Mouse (Mus musculus): Measurements from ENCODE around the gene Fbxo6.
"Not testable (repeated sequence)": the region's sequence is repeated elsewhere in the genome, so short reads cannot be mapped to it uniquely, and the experiment has no call there.

The Fbxo6 gene

GRCm38 (mm10) chr4:148151267-148152168, at the start of gene Fbxo6:
TSS of gene Fbxo6 (minus strand) at chr4:148152140.
- DNase-seq (ENCODE audit: low read depth, low spot score) = peak; percentile 80

GRCm38 (mm10) chr4:148198721-148199120, 46.8 kb upstream of the Fbxo6 start:
- no peak for DNase-seq (ENCODE audit: low read depth, low spot score)

- DNase-seq (ENCODE audit: low read depth, low spot score) = no peak
Measured at GRCm38 (mm10) chr4:148194400-148194799, 42.5 kb upstream of the Fbxo6 start.

- no peak for DNase-seq (ENCODE audit: low read depth, low spot score)
Measured at GRCm38 (mm10) chr4:148192707-148193245, 40.8 kb upstream of the Fbxo6 start.

DNA sequence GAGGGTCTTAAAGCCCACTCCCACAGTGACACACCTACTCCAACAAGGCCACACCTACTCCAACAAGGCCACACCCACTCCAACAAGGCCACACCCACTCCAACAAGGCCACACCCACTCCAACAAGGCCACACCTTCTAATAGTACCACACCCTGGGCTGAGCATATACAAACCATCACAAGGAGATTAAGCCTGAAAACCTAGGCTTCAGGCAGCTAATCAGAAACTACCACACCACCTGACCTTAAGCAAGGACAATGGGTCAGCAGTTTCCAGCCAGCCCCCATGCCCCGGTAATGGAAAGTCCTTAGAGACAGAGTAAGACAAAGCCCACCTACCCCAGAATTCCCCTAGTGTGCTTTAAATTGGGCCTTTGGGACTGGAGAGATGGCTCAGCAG, 36.8 kb upstream of the Fbxo6 start:
- DNase-seq (ENCODE audit: low read depth, low spot score) = not testable (repeated sequence)

DNA sequence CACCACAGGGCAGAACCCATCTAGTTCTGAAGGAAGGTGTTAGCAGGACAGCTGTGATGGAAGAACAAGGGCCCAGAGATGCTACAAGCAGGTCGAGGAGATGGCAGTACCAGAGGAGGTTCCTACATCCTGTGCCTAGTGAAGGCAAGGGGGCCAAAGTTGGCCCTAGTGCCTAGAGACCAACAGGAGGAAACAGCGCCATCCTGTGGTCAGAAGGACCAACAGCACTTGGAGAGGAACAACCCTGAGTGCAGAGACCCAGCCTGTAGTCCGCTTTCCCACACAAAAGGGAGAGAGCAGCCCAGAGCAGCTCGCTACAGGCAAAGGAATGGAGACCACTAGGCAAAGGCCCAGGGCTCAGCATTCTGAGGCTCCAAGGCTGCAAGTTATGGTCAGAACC, 33.9 kb upstream of the Fbxo6 start:
- DNase-seq (ENCODE audit: low read depth, low spot score) = no peak

DNA sequence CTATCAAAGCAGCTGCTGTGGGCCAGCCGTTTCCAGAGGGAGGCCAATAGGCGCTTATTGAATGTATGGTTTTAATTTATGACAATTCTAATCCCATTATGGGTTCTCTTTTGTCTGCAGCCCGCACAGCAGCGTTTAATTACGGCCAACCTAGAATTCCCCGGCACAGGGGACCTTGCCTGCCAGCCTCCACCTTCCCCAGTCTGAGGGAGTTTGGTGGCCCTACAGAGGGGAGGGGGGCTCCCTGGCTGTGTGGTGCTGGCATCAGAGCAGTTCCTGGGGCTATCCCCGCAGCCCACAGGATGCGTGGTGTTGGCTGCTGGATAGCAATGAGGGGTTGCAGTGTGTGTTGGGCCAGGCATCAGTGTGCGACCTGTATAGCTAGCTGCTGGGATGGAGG, 32.6 kb upstream of the Fbxo6 start:
- DNase-seq (ENCODE audit: low read depth, low spot score) = no peak

DNA sequence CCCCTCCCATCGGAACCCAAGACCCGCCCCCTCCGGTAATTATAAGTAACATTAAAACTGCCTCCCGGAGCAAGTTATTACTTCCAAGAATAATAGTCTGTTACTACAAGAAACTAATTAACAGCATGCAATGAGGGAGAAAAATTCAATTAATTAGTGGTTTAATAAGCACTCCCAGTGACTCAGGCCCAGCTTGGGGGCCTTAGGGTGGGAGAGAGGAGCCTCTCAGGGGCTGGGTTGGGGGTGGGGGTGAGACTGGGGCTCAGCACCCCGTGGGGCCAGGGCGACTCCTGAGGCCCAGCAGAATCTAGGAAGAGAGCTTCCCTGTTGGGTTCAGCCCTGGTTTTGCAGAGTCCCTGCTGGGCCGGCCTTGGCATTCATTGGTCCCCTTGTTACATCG, 30.4 kb upstream of the Fbxo6 start:
- DNase-seq (ENCODE audit: low read depth, low spot score) = no peak

- no peak for DNase-seq (ENCODE audit: low read depth, low spot score)
Measured at GRCm38 (mm10) chr4:148181483-148181882, 29.5 kb upstream of the Fbxo6 start.

GRCm38 (mm10) chr4:148177716-148178115, 25.8 kb upstream of the Fbxo6 start:
- no peak for DNase-seq (ENCODE audit: low read depth, low spot score)

DNA sequence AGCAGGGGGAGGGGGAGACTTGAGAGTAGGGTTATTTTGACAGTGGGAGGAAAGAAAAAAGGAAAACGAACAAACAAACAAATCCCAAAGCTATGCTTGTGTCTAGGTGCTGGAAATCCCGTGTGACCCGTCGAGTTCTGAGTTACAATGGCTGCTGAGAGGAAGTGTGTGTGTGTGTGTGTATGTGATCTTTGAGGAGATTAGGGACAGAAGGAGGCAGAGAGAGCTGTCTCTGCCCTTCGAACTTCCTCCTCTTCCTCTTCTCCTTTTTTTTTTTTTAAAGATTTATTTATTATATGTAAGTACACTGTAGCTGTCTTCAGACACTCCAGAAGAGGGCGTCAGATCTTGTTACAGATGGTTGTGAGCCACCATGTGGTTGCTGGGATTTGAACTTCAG, 24.7 kb upstream of the Fbxo6 start:
- DNase-seq (ENCODE audit: low read depth, low spot score) = not testable (repeated sequence)

DNA sequence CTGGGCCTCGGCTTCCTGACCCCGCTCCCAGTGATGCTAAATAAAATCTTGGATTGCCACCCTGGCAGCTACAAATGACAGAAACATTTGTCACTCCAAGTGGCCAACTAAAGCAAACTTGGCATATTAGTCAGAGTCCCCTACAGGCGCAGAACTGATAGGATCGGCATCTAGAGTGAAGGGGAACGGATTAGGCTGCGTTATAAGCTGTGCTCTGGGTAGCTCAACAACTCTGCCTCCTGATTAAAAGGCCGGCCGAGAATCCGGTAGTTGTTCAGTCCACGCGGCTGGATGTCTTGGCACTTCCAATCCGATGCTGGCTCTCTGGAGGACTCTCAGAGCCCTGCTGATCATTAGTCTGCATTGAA, 22.5 kb upstream of the Fbxo6 start:
- no peak for DNase-seq (ENCODE audit: low read depth, low spot score)

DNA sequence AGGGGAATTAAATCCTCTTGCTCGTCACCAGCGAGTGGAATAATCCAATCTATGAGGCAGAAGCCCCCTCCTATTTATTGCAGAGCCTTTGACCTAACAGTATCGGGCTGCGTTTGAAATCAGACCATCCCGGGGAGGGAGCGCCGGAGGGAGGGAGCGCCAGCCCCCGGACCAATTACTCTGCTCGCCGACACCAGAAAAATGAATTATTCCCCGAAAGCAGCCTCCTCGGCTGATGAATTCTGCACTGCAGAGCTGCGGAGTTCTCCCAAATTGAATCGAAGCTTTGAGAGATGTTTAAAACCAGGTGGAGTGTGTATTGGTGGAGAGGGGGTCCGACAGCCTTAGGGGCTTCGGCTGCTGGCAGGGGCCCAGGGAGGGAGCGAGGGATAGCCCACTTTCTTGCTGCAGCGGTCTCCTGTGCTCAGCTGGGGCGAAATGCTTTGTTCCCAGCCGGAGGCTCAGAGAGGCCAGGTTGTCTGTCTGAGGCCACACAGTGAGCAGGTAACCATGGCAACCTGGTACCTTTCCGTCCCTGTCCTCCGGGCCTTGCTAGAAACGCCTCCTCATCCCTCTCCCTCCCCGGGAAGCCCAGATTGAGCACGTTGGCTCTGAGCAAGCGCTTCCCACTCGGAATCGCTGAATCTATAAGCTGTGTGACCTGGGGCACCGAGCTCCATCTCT, 22.0 kb upstream of the Fbxo6 start:
- no peak for DNase-seq (ENCODE audit: low read depth, low spot score)

- DNase-seq (ENCODE audit: low read depth, low spot score) = no peak
Measured at GRCm38 (mm10) chr4:148171261-148171660, 19.3 kb upstream of the Fbxo6 start.

DNA sequence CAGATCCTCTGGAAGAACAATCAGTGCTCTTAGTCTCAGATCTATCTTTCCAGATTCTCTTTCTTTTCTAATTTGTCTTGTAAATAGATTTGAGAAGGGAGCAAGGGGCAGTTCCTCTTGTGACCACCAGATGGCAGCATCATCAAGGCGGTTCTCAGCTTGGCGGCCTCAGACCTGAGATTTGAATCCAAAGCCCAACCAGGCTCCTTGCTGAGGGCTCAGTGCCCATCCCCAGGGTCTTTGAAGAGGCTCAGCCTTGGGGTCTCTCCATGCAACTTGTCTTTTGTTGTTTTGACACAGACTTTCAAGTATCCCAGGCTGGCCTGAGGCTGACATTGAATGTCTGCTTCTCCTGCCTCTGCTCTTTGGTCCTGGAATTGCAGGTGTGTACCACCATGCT, 18.9 kb upstream of the Fbxo6 start:
- DNase-seq (ENCODE audit: low read depth, low spot score) = peak; percentile 65

DNA sequence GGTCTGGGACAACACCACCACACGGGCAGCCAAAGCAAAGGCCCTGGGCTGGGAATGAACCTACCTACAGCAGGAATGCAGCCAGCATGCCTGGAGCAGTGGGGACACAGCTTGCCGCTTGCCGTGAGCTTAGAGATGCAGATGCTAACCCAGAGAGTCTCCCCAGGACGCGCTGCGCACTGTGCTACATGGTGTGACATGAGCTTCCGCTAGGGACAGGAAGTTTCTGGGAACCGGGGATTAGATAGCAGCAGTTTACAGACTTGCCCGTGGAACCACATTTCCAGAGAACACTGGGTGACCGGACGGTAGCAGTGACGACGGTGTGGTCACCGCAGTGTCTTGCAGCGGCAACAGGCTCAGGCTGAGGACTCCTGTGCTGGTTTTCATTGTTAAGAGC, 17.6 kb upstream of the Fbxo6 start:
- DNase-seq (ENCODE audit: low read depth, low spot score) = no peak

- DNase-seq (ENCODE audit: low read depth, low spot score) = peak; percentile 77
Measured at GRCm38 (mm10) chr4:148168287-148168686, 16.3 kb upstream of the Fbxo6 start.

GRCm38 (mm10) chr4:148166986-148167385, 15.0 kb upstream of the Fbxo6 start:
- DNase-seq (ENCODE audit: low read depth, low spot score) = no peak

- DNase-seq (ENCODE audit: low read depth, low spot score) = no peak
Measured at GRCm38 (mm10) chr4:148166431-148166830, 14.5 kb upstream of the Fbxo6 start.

- DNase-seq (ENCODE audit: low read depth, low spot score) = no peak
Measured at GRCm38 (mm10) chr4:148165551-148165950, 13.6 kb upstream of the Fbxo6 start.

DNA sequence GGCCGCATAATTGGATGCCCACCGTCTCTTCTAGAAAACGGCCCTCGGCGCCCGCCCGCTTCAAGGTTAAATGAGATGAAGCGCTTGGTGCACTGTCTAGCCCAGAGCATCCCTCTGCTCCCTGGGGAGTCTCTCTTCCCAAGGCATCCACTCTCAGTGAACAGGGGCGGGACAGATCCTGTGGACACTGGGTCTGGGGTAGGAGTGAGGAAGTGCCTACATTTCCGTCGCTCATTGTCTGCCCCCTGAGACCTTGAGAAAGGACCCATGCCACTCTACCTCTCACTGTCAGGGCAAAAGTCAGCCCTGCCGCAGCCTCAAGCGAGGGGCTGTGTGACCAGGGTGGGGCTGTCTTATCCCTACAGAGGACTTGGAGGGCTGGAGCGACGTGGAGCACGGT, 12.5 kb upstream of the Fbxo6 start:
- no peak for DNase-seq (ENCODE audit: low read depth, low spot score)

DNA sequence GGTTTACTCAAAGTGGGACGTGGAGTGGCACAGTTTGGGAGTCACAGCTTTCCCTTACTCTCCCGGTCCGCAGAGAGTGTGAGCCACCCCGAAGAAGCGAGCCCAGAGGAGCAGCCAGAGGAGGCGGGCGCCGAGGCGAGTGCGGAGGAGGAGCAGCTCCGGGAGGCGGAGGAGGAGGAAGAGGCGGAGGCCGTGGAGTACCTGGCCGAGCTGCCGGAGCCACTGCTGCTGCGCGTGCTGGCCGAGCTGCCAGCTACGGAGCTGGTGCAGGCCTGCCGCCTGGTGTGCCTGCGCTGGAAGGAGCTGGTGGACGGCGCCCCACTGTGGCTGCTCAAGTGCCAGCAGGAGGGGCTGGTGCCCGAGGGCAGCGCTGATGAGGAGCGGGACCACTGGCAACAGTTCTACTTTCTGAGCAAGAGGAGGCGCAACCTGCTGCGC, 12.1 kb upstream of the Fbxo6 start:
- peak; percentile 70 for DNase-seq (ENCODE audit: low read depth, low spot score)

Data from forelimb bud, embryonic 11.5 days (tissue).